Mouse (Mus musculus) yolk sac, embryonic 10.5 days (tissue): ENCODE measurements around the gene Kif23.
A peak's percentile ranks its signal among the peaks of the same experiment; 100 is the strongest.

Source experiments
- DNase-seq: peaks from one replicate; pipeline ENCODE4 v3.0.0-alpha.2; 2017; ENCODE audit warnings: low spot score

The Kif23 gene

DNA sequence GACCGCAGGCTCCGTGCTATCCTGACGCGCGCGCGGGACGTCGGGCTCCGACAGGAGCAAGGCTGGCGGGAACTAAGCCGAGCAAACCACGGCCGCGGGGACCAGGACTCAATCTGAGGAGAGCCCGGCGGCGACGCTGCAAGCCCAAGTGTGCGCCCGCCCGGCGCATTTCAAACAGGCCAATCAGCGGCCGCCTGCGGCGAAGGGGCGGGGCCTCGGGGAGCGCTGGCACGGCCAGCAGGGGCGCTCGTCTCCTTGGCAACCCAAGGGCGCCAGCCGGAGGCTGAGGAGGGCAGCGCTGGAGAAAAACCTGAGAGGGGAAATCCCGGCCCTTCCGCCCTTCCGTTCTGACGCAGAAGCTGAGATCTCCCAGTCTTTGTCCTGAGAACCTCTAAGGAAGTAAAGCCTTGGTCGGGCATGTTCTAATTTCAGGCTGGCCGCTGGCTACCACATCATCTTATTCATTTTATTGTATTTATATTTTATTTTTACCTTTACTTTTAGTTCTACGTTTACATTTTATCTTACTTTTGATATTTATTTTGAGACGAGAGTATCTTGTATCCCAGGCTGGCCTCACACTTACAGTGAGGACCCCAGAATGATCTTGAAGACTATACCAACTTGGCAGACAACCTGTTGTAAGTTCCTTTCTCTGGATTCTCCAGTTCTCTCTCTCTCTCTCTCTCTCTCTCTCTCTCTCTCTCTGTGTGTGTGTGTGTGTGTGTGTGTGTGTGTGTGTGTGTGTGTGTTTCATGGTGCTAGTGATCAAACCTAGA lies at the start of gene Kif23:
Gene Kif23, minus strand, starts transcription at position 152 of the 779 bp plus-strand sequence.
- DNase-seq: peak; percentile 96

DNA sequence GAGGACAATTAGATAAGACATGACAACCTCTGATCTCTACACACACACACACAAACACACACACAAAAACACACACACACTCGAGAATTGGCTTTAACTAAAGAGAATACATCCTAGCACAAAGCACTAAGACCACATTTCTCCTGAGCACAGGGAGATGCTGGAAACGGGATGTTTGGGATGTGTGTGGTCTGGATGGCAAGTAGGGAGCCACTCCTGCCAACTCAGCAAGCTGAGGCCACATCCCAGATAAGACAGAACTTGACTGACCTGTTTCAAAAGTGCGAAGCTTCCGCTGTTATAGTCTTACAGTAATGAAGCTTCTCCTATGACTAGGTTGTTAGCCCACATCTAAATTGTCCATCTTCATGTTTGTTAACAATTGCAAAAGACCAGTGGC lies 44.6 kb upstream of the Kif23 start:
- DNase-seq: no peak

DNA sequence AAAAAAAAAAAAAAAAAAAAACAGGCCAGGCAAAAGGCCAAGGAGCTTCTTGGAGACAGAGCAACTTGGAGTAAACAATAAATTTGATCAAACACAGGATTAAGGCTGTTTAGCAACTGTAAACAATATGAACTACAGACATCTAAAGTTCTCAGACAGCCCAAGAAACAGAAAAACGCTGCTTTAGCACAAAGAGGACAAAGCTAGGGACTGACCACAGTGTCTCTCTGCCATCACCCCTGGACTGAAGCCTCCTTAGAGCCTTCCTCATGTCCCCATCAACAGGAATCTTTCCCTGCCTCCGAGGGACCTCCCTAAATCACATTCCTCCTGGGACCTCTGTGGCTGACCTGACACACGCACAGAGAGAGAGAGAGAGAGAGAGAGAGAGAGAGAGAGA lies 44.2 kb upstream of the Kif23 start:
- DNase-seq: no peak

DNA sequence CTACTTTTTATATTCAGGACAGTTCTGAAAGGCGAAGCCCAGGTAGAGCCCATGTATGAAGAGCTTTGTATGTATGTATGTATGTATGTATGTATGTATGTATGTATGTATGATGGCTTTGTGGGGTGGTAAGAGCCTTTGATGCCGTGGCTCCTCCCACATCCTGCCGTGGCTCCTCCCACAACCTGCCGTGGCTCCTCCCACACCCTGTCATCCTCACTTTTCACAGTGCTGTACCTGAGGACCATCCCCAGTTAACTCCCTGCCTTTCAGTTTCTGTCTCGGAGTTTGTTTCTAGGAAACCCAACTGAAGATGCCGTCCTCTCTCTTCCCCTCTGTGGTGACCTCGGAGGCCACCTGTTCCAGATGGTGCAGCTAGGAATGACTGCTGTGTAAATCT lies 39.5 kb upstream of the Kif23 start:
- no peak for DNase-seq

DNA sequence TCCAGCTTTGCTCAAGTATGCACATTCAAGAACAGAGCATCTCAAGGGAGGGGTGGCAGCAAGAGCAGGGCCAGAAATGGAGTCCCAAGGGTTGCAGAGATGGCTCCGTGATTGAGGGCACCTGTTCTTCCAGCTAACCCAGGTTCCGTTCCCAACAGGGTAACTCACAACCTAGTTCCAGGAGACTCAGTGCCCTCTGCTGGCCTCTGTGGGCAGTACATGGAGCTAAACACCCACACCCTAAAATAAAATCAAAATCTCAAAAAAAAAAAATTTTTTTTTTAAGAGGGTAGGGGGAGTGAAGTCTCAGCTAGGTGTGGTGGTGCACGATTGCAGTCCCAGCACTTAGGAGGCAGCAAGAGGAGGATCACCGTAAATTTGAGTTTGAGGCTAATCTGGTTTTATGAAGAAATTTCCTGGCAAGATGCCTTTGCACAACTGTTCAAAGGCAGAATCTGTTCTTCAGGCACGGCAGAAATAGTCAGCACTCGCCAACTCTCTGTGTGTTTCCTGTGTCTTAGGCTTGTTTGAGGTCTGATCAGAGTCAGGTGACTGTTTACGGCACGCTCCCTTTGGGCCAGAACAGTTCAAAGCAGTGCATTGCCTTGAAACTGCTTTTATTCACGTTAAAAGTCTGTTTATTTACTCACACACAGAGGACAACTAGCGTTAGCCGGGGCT lies 38.7 kb upstream of the Kif23 start:
- no peak for DNase-seq

DNA sequence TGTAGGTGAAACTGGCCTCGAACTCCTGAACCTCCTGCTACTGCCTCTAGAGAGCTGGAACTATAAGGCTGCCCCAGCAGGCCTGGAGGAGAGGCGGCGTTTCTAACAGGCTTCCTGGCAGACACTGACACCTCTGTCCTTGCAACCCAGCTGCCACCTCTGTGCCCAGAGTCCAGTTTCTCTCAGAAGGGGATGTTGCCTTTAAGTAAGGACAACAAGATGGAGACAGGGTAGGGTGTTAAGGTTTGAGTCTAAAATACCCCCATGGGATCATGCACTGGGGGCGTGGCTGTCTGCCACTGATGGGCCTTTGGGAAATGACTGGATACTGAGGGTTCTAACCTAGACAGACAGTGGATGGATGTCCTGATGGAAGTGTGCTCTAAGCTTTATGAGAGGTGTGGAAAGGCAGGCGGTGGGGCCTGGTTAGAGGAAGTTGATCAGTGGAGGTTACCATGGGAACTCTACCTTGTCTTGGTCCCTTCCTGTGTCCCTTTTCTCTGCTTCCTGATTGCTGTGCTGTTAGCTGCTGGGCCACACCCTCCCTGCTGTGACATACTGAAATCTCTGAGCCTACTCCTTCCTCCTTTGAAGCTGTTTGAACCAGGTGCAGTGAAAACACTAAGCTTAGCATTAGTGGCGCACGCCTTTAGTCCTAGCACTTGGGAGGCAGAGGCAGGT lies 36.5 kb upstream of the Kif23 start:
- DNase-seq: no peak

DNA sequence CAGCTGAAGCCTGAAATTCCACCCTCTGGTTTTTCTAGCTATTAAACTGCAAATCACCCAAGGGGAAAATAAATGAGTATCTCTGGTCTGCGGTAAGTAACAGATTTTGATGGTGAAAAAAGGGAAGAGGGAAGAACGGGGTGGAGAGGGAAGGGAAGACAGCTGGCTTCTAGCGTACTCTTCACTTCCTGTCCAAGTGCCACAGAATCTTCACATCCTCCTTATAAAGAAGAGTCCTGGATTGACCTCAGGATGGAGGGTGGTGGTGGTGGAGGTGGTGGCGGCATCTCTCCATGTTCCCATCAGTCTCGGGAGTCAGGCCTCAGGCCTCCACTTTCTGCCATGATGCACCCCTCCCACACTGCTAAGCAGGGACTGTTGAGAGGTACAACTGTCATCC lies 35.3 kb upstream of the Kif23 start:
- DNase-seq: no peak

DNA sequence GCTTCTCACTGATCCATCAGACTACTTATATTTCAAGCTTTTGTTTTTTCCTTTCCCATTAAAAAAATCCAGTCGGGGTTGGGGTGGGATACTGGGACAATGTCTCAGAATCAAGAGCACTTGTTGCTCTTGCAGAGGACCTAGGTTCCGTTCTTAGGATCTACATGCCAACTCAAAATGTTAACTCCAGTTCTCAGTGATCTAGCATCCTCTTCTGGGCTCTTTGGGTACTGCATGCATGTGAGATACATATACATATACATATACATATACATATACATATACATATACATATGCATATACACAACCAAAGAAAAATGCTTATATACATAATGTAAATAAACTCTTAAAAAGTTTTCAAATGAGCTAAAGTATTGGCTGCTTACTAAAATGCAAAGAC lies 33.4 kb upstream of the Kif23 start:
- DNase-seq: no peak

DNA sequence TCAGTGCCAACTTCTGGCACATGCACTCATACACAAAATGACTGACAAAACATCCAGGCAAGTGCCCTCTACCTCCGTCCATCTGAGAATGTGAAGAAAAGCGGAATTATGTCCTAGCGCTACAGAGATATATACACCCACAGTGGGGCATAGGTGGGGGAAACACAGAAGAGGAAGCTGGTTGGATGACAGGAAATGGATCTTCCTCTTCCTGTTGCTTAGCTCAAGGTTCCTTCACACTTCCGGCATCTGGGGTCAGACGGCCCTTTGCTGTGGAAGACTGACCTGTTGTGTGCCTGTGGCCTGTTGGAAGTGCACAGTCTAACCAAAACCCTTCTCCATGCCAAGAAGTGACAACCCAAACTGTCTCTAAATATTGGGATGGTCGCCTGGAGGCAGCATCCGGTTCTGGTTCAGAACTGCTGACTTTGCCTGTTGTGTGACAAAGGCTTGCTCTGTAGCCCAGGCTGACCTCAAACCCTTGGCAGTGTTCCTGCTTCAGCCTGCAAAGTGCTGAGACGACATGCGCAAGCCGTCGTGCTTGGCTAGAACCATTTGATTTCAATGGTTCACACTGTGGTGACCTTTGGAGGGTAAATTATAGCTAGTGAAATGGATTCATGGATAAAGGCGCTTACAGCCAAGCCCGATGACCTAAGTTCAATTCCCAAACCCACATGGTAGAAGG lies 30.8 kb upstream of the Kif23 start:
- DNase-seq: no peak

DNA sequence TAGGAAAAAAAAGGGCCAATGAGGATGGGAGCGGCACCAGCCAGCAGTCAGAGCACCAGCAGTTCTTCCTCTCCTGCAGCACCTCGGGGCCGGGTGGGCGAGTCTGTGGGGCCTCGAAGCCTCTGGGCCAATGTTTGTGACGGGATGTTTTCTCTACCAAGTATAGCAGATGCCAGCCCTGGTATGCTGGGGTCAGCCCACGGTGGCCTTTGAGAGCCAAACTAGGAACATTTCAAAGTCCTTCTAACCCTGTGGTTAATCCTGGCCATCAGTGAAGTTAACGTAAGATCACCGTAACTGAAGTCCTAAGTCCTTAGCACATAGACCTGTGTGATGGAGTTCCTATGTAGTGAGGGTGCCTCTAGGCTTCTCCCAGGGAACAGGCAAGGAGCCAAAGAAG lies 25.5 kb upstream of the Kif23 start:
- DNase-seq: no peak

DNA sequence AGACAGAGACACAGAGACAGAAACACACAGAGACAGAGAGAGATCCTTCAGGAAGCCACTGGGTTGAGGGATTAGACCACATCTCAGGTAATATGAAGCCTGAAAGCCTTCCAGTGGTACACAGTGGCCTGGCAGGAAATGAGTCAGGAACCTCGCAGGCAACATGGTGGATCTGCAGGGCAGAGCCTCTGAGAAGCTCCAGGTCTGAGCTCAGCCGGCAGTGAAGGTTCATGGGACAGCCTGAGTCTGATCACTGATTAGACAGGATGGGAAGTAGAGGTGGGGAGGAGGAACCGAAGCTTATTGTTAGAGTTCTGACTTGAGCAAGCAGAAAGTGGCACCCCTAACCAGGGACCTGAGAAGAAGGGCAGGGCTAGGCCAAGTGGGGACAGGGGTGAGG lies 24.5 kb upstream of the Kif23 start:
- no peak for DNase-seq

DNA sequence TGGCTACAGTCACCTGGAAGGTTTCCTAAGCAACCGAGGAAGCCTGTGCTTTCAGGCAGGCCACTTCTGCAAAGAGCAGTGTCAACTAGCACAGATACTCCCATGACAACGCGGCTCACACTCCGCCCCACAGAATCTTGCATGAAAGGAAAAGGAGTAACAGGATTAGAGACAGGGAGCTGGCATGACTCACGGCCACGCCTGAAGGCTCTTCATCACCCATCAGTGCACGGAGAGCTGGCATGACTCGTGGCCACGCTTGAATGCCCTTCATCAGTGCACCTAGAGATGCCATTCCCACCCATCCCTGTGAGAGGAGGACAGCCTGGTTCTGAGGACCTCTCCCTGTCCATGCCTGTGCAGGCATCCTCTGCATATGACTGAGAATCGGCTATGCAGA lies 20.8 kb upstream of the Kif23 start:
- no peak for DNase-seq

DNA sequence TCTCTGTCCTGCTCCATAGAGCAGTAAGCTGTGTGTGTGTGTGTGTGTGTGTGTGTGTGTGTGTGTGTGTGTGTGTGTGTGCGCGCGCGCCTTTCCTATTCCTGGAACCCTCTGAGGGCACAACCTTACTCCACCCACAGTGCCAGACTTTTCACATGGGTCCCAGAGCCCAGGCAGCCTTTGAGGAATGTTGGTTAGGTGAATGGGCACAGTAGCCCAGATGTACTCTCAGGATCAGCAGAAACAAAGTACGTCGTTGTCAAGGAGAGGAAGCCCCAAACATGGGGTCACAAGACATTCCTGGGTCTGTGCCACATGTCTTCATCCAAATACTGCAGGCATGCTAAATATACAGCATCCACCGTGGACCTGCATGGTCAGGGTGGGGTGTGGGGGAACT lies 19.4 kb upstream of the Kif23 start:
- DNase-seq: no peak

DNA sequence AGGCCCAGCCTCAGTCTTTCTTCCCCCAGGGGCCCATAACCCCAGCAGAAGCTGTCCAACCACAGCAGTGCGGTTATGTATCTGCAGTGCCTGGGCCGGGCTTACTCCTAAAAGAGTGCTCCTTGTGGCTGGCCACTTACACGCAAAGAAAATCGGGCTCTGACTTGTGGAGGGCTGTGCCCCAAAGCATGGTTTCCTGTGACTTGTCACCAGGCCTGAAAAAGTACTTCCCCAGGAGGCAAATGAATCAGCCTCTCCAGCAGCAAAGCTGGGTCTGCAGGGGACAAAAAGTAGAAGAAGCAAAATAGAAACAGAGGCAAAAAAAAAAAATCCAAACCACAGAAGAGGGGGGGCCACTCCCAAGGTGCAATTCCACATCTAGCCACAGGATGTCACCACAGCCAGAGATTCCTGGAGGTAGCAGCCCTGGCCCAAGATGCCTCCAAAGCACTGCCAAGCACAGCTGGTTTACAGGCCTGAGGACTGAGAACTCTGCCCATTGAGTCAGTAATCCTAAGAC lies 18.9 kb upstream of the Kif23 start:
- DNase-seq: peak; percentile 38

DNA sequence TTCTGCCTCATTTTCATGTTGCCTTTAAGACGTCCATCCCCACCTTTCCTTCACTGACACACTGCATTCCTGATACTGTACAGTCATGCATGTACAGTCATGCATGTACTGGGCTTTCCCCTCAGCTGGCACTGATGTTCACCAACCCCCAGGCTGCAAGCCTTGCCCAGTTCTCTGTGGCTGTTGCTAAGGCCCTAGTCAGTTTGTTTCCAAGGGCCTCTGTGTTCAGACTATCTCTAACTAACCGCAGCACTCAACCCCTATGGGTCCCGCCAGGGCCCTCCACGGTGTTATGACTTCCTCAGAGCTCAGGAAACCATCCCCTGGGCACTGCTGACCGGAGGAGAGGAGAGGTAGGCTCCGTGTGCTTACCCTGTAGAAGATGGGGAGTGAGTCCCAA lies 16.8 kb upstream of the Kif23 start:
- DNase-seq: no peak

DNA sequence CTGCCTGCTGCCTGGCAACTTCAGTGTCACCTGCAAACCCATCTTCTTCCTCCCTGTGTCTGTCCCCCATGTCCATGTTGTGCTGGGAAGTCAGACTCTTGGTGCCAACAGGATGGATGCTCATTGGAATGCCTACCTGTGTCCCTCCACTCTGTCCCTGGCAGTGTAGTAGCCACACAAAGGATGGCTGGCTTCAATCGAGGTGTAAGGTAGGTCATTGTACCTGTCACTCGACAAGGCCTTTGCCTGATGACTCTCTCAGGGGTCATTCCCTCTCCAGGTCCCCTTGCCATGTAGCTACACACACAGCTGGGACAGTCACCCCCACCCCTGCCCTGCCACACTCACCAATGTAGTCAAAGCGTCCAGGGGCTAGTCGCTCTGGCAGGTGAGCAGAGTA lies 14.6 kb upstream of the Kif23 start:
- no peak for DNase-seq

DNA sequence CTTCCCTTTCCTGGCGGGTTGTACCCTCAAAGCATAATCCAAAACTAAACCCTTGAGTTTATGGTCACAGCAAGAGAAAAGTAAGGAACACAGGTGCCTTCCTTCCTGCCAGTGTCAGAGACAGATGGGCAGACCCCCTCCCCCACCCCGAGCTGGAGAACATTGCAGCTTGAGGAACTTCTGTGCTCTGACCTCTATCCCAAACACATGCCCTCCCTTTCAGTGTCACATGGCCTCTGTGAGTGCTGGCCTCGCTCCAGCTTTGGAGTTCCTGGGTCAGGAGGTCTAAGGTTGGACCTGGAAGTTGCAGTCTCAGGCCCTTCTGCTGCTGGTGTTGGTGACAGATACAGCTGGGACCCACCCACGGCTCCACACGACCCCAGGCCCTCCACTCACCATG lies 14.2 kb upstream of the Kif23 start:
- peak; percentile 43 for DNase-seq

DNA sequence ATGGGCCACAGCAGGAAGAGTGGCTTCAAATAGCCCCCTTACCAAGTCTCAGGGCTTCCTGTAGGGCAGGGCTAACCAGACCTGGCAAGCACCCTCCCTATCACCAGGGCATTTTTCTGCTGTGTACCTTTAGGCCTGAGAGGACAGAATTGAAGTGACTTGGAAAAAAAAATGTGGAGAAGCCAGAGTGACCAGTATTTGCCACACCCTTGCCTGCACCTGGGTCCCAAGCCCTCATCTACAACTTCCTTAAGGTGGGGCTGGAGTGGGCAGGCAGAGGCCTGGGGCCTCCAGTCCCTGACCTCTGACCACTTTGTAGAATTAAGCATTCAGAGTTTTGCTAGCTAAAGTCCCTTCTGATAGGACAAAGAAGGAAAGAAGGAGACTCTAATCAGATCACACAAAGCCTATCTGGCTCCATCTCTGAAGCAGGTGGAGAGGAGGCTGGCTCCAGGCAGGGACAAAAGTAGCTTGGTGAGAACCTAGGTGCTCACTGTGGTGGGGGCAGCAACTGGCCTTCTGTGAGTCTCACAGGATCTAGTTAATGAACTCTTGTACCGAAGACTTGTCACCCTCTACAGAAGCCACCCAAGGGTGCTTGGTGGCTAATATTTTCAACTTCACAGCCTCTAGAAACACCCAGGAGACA lies 13.5 kb upstream of the Kif23 start:
- DNase-seq: no peak

DNA sequence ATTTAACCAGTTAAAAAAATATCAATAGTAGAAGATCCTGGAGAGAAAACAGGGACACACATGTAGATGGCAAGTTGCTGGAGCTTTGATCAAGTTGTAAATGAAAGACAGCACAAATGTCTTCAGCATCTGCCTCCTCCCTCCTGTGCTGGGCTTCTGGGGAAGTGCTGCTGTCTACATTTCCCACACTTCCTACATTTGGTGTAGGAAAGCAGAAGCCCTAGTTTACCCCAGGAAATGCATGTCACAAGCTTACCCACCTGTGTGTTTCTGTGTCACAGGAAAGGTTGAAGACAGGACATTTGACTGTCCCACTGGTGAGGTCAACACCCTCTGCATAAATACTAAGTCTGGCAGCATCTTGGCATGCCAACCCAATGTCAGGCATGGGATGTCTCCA lies 8.1 kb upstream of the Kif23 start:
- no peak for DNase-seq

DNA sequence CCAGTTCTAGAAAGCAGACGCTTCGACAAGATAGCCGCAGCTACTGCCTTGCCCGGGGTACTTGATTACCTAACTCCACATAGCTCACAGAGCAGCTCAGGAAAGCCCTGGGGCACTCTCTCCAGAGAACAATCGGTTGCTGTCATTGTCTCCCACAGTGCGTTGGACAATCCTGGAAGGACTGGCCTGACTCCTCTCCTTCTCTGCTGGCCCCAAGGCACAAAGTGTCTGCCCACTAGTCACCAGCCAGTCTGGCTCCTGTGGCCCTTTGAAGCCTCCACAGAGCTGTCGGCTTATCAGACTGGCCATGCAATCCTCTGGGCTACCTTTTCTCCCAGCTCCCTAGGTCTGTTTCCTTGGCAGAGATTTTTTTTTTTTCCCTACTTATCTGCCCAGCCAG lies 5.7 kb upstream of the Kif23 start:
- no peak for DNase-seq

DNA sequence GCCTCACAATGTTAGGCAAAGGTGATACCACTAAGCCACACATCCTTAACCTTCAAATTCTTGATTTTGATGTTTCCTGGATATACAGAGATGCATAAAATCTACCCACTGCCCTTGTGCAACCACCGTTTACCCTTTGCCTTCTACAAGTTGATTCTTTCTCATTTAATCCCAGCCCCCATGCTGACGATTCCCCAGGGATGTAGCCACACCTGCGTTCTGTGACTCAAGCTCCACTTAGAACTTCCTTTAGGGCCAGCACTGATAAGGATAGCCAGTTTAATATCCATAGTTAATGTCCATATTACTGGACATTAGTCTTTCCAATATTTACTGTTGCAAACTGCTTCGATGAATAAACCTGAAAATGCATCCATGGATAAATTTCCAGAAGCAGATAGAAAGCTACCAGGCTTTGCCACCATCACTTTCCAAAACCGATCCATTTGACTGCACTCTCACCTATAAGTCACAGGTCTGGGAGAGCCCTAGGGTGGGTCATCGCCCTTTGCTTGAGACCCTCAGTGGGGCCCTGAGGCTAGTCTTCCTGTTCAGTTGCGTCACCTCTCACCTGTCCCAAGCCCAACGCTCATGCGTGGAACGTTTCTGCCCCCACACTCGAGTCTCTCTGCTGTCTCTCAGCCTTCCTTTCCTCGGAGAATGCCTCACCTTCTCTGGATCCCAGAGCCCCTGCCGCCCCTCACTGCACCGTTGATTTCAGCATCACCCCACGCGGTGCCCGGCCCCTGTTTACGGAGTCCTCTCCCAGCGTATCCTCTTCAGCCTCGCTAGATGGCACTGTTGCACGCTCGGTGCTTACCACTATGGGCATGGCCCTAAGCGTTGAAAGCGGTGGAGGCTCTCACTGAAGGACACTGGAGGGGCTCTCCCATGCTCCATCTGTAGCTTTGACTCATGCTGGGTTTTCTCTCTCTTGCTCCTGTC lies 1.1 kb upstream of the Kif23 start:
- DNase-seq: peak; percentile 69
